Mouse (Mus musculus) brain, embryonic 14.5 days (tissue): Measurements from ENCODE around the gene Pde4d.

ENCODE experiments used
- CTCF ChIP-seq: fragments of 200-500 bp; IDR thresholded peaks from 2 replicates; pipeline ENCODE4 v1.5.1; 2012; ENCODE audit warnings: inconsistent platforms, mild to moderate bottlenecking, moderate library complexity, borderline replicate concordance; ENCODE audit not compliant: insufficient read depth, insufficient read length; ENCODE audit errors: extremely low read depth
- POLR2A ChIP-seq: fragments of 200-500 bp; IDR thresholded peaks from 2 replicates; pipeline ENCODE4 v1.6.1; 2012; ENCODE audit warnings: mild to moderate bottlenecking, inconsistent platforms, borderline replicate concordance; ENCODE audit not compliant: poor library complexity, insufficient read depth, insufficient read length, severe bottlenecking; ENCODE audit errors: extremely low read depth

GRCm38 (mm10) chr13:109844828-109845227 lies 1395.1 kb downstream of the Pde4d start:
- TF ChIP-seq CTCF (no peak), POLR2A (no peak)
